Mouse (Mus musculus): ENCODE results near the gene Cxcr2. TPM values are rescaled to one million over a fixed set of nuclear protein-coding genes. Genes with fewer than 3 reads are reported as not detected.

Cxcr2 gene
- polyA plus RNA-seq, 1 experiment from 2014 or later = 0.07 TPM

DNA sequence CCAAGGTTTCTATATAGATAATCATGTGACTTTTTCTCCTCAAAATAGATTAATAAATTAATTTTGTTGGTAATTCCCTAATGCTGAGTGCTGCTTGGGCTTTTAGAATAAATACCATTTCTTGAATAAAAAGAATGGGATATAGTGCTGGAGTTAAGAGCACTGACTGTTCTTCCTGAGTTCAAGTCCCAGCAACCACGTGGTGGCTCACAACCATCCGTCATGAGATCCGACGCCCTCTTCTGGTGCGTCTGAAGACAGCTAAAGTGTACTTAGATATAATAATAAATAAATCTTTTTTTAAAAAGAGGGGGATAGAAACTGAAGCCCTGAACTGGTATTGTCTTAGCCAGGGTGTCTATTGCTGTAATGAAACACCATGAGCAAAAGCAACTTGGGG, 49.7 kb downstream of the Cxcr2 start:
- no peak overlapping the region for H3K27ac ChIP-seq
- no peak overlapping the region for H3K4me3 ChIP-seq
- no peak for ATAC-seq (ENCODE audit: insufficient number of reproducible peaks, insufficient read depth, low FRiP score, low TSS enrichment, low read depth)
- H3K27me3 ChIP-seq = no peaks in the 10 kb centered on the region
- H3K36me3 ChIP-seq = no peaks in the 10 kb centered on the region
- H3K4me1 ChIP-seq = peaks cover 13% of the 10 kb centered on the region; the same call in 1 of the 2 replicates
- no peaks in the 10 kb centered on the region for H3K9me3 ChIP-seq
- WGBS = 63% methylated on average over 5 of the region's 5 CpGs
- H3K9ac ChIP-seq = no peak overlapping the region
- H3K4me2 ChIP-seq = no peak overlapping the region

DNA sequence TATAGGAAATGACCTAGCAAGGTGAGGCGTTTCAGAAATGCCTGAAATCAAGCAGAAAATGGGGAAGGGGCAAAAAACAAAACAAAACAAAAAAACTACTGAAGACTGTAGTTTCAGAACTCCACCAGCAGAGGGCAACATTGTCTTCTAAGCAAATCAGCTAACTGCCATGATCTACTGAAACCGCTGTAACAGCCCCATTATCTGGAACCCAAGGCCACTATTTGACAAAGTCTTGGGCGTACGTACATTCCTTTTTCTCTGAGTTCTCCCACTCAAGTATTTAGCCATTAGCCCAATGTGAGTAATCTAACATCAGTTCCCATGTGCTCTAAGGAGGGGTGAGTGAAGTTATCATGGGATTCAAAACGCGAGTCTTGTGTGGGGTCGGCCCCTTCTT, 52.1 kb downstream of the Cxcr2 start:
- Histone ChIP-seq H3K9ac (no peak overlapping the region), H3K4me2 (no peak overlapping the region), H3K4me1 (peaks cover 4% of the 10 kb centered on the region; the same call in 1 of the 2 replicates), H3K36me3 (no peaks in the 10 kb centered on the region), H3K9me3 (no peaks in the 10 kb centered on the region), H3K27ac (no peak overlapping the region), H3K4me3 (no peak overlapping the region), H3K27me3 (no peaks in the 10 kb centered on the region)
- ATAC-seq (ENCODE audit: insufficient number of reproducible peaks, insufficient read depth, low FRiP score, low TSS enrichment, low read depth) = no peak
- 61% methylated on average over 7 of the region's 7 CpGs for WGBS

DNA sequence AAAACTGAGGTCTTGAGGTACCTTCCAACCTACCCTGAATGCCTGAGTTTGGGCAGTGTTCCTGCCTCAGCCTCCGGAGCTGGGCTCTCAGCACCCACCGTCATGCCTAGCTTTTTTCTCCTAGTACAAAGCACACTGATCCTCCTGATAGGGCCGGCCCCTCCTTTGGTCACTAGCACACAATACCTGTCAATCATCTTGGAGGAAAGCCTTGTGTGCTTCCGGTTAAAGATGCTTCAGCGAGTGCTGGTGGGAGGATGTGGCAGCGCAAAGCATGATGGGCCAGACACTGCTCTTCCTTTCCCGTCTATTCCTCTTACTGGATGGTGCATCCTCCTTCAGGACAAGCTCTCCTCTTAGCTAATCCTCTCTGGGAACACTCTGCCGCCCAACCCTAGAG, 52.9 kb downstream of the Cxcr2 start:
- 73% methylated on average over 8 of the region's 8 CpGs for WGBS
- Histone ChIP-seq H3K9me3 (no peaks in the 10 kb centered on the region), H3K4me1 (no peaks in the 10 kb centered on the region), H3K27me3 (no peaks in the 10 kb centered on the region), H3K27ac (no peak overlapping the region), H3K9ac (no peak overlapping the region), H3K36me3 (no peaks in the 10 kb centered on the region), H3K4me2 (no peak overlapping the region), H3K4me3 (no peak overlapping the region)
- no peak for ATAC-seq (ENCODE audit: insufficient number of reproducible peaks, insufficient read depth, low FRiP score, low TSS enrichment, low read depth)

DNA sequence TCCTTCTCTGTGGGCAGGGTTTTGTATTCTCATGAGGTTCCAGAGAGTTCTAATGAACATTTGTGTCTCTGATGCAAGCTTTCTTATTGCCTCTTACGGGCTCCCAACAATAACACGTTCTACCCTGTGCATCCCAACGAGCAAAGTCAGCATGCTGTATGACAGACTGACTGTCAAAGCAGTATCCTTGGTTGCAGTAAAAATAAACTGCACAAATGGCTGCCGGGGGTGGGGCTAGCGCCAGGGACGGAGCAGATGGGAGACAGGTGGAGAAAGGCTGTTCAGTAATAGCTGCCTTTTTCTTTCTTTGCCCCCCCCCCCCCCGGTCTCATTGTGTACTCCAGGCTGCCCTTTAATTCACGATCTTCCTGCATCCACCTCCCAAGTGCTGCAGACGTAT, 54.1 kb downstream of the Cxcr2 start:
- no peak for ATAC-seq (ENCODE audit: insufficient number of reproducible peaks, insufficient read depth, low FRiP score, low TSS enrichment, low read depth)
- no peak overlapping the region for H3K27ac ChIP-seq
- H3K4me2 ChIP-seq = no peak overlapping the region
- no peaks in the 10 kb centered on the region for H3K9me3 ChIP-seq
- H3K27me3 ChIP-seq = no peaks in the 10 kb centered on the region
- no peaks in the 10 kb centered on the region for H3K4me1 ChIP-seq
- no peak overlapping the region for H3K4me3 ChIP-seq
- H3K36me3 ChIP-seq = no peaks in the 10 kb centered on the region
- WGBS = 69% methylated on average over 9 of the region's 9 CpGs
- H3K9ac ChIP-seq = no peak overlapping the region

DNA sequence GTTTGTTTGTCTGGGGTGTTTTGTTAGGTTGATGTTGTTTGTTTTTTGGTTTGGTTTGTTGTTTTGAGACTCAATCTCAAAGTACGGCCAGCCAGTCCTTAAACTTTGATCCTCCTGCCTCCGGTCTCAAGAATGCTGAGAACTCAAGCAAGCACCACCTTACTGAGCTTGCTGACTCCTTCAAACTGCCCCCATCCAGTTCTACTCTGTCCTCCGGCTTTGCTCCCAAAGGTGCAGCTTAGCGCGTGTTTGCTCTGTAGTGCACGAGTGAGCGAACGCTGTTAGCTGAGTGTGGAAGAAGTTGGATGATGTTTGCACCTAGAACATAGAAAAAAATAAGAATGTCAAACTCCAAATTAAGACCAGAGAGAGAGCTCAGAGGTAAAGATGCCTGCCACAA, 55.2 kb downstream of the Cxcr2 start:
- no peak overlapping the region for H3K9ac ChIP-seq
- 89% methylated on average over 8 of the region's 8 CpGs for WGBS
- no peak overlapping the region for H3K4me2 ChIP-seq

More for the DNA sequence above, 55.2 kb downstream of the Cxcr2 start:
- Histone ChIP-seq H3K27ac (no peak overlapping the region), H3K4me3 (no peak overlapping the region), H3K9me3 (no peaks in the 10 kb centered on the region), H3K36me3 (no peaks in the 10 kb centered on the region), H3K27me3 (no peaks in the 10 kb centered on the region), H3K4me1 (no peaks in the 10 kb centered on the region)
- ATAC-seq (ENCODE audit: insufficient number of reproducible peaks, insufficient read depth, low FRiP score, low TSS enrichment, low read depth) = no peak

MicroRNAs encoded within 50 kb of the gene (microRNA counts, 519-probe panel; counts per million panel counts)
- 2,310 counts per million, percentile 57 among the panel's probes with 10 or more counts for microRNA mmu-miR-1928

Small RNAs within 50 kb of the gene (microRNA-seq; reads per million reads assigned to microRNA genes)
- gene Mir1928 = not detected

Other genes starting within 250 kb of the Cxcr2 start
- gene Tns1, start 29.5 kb upstream of the Cxcr2 start, polyA plus RNA-seq (2015; fragmentation: Nextera tagmentation; extraction: Ambion mirVana) = 38.5 and 39.3 TPM in 2 replicates
- 0.22 and 0.23 TPM in 2 replicates for gene Rufy4, start 28.4 kb upstream of the Cxcr2 start, polyA plus RNA-seq (2015; fragmentation: Nextera tagmentation; extraction: Ambion mirVana)
- gene Cxcr1, start 40.6 kb downstream of the Cxcr2 start, polyA plus RNA-seq (2015; fragmentation: Nextera tagmentation; extraction: Ambion mirVana) = not detected in 2 replicates
- gene Arpc2, start 82.1 kb downstream of the Cxcr2 start, polyA plus RNA-seq (2015; fragmentation: Nextera tagmentation; extraction: Ambion mirVana) = 400 and 419 TPM in 2 replicates
- gene Gpbar1, start 124.6 kb downstream of the Cxcr2 start, polyA plus RNA-seq (2015; fragmentation: Nextera tagmentation; extraction: Ambion mirVana) = 0.20 and 0.33 TPM in 2 replicates
- gene Aamp, start 130.7 kb downstream of the Cxcr2 start, polyA plus RNA-seq (2015; fragmentation: Nextera tagmentation; extraction: Ambion mirVana) = 224 and 225 TPM in 2 replicates
- gene Pnkd, start 130.9 kb downstream of the Cxcr2 start, polyA plus RNA-seq (2015; fragmentation: Nextera tagmentation; extraction: Ambion mirVana) = 95.1 and 112 TPM in 2 replicates
- 28.4 and 29.4 TPM in 2 replicates for gene Tmbim1, start 151.6 kb downstream of the Cxcr2 start, polyA plus RNA-seq (2015; fragmentation: Nextera tagmentation; extraction: Ambion mirVana)
- 0.63 and 0.77 TPM in 2 replicates for gene Catip, start 208.1 kb downstream of the Cxcr2 start, polyA plus RNA-seq (2015; fragmentation: Nextera tagmentation; extraction: Ambion mirVana)
- 1.8 and 2.8 TPM in 2 replicates for gene Slc11a1, start 221.2 kb downstream of the Cxcr2 start, polyA plus RNA-seq (2015; fragmentation: Nextera tagmentation; extraction: Ambion mirVana)
- 91.0 and 92.3 TPM in 2 replicates for gene Ctdsp1, start 237.5 kb downstream of the Cxcr2 start, polyA plus RNA-seq (2015; fragmentation: Nextera tagmentation; extraction: Ambion mirVana)

All from embryonic facial prominence, embryonic 13.5 days (tissue).